Mouse (Mus musculus) stomach, postnatal 0 days (tissue): ENCODE data around the gene Ndufa12.

Experiments used
- CTCF ChIP-seq: IDR thresholded peaks from 2 replicates; pipeline ENCODE4 v1.5.1; 2016; ENCODE audit warnings: antibody characterized with exemption, low read depth, mild to moderate bottlenecking, moderate library complexity
- EP300 ChIP-seq: optimal IDR thresholded peaks from 2 replicates; pipeline ENCODE3; 2016; ENCODE audit warnings: antibody characterized with exemption

DNA sequence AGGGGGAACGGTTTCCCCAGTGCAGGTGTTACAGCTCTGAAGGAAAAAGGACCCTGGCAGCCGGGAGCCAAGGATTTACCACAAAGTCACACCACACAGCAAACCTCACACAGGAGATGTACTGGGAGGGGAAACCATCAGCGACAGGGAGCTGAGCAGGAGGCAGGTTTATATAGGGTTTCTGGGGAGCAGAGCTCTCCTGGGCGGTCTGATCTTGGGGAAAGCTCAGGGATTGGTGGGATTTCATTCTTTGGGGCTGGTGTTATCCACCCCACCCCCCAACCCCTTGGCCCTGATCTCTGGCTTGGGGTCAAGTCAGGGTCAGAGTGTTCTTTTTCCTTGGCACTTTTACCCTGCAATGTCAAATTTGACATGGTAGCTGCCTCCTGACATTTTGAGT is 39.1 kb upstream of the Ndufa12 start:
- TF ChIP-seq EP300 (no peak), CTCF (no peak)
